Mouse (Mus musculus) left cerebral cortex, postnatal 25 days (tissue): Measurements from ENCODE around the gene Ddc. TPM values are rescaled to one million over a fixed set of nuclear protein-coding genes. Genes with fewer than 3 reads are reported as not detected.

Source experiments
- DNase-seq, 2 experiments: peaks; one replicate each; pipeline ENCODE4 v3.0.0; 2022; ENCODE audit warnings: low spot score in 2 of 2, mixed read lengths in 1 of 2
- intact Hi-C: fragments of 180-260 bp; cut with DNase I; formaldehyde crosslinking; loops from one replicate; pipeline ENCODE4 v1.15.1; 2025
- total RNA-seq, 2 experiments: library from RNA; stranded (reverse); gene quantifications; 2 replicates each; pipeline ENCODE4 v1.2.3; 2021

The Ddc gene
- 1 to 10 TPM; 5.4 to 7.0 TPM for total RNA-seq

- intact Hi-C loops = no loop called here
- no peak for DNase-seq
Measured at GRCm38 (mm10) chr11:11897645-11898357, at the start of gene Ddc. Ddc (minus strand) TSS chr11:11898144.

- intact Hi-C loops = no loop called here
- DNase-seq = no peak
Measured at GRCm38 (mm10) chr11:11945766-11946165, 47.8 kb upstream of the Ddc start.

GRCm38 (mm10) chr11:11944814-11945213 is 46.9 kb upstream of the Ddc start:
- intact Hi-C loops = no loop called here
- DNase-seq = no peak

- no peak for DNase-seq
- intact Hi-C loops = no loop called here
Measured at GRCm38 (mm10) chr11:11944082-11944349, 46.1 kb upstream of the Ddc start.

- DNase-seq = no peak
- intact Hi-C loops = no loop called here
Measured at GRCm38 (mm10) chr11:11943240-11944081, 45.5 kb upstream of the Ddc start.

- DNase-seq = no peak
- intact Hi-C loops = no loop called here
Measured at GRCm38 (mm10) chr11:11942320-11943217, 44.6 kb upstream of the Ddc start.

GRCm38 (mm10) chr11:11940833-11941681 is 43.1 kb upstream of the Ddc start:
- intact Hi-C loops = no loop called here
- DNase-seq = no peak

- DNase-seq = no peak
- intact Hi-C loops = no loop called here
Measured at GRCm38 (mm10) chr11:11939611-11940010, 41.7 kb upstream of the Ddc start.

- intact Hi-C loops = no loop called here
- no peak for DNase-seq
Measured at GRCm38 (mm10) chr11:11938591-11938990, 40.6 kb upstream of the Ddc start.

- DNase-seq = no peak
- intact Hi-C loops = no loop called here
Measured at GRCm38 (mm10) chr11:11937340-11938030, 39.5 kb upstream of the Ddc start.

- intact Hi-C loops = no loop called here
- DNase-seq = no peak
Measured at GRCm38 (mm10) chr11:11934808-11935207, 36.9 kb upstream of the Ddc start.

GRCm38 (mm10) chr11:11932102-11932789 is 34.3 kb upstream of the Ddc start:
- intact Hi-C loops = no loop called here
- DNase-seq = peak in 1 of 2 experiments; percentile 15

GRCm38 (mm10) chr11:11931688-11932087 is 33.7 kb upstream of the Ddc start:
- intact Hi-C loops = no loop called here
- DNase-seq = no peak

GRCm38 (mm10) chr11:11930527-11930926 is 32.6 kb upstream of the Ddc start:
- no peak for DNase-seq
- intact Hi-C loops = no loop called here

- intact Hi-C loops = no loop called here
- DNase-seq = no peak
Measured at GRCm38 (mm10) chr11:11929059-11929458, 31.1 kb upstream of the Ddc start.

- no peak for DNase-seq
- intact Hi-C loops = no loop called here
Measured at GRCm38 (mm10) chr11:11928586-11928985, 30.6 kb upstream of the Ddc start.

- intact Hi-C loops = no loop called here
- DNase-seq = no peak
Measured at GRCm38 (mm10) chr11:11923900-11924299, 26.0 kb upstream of the Ddc start.

GRCm38 (mm10) chr11:11923345-11923744 is 25.4 kb upstream of the Ddc start:
- intact Hi-C loops = no loop called here
- DNase-seq = no peak
